Mouse (Mus musculus) liver, adult (tissue): ENCODE data around the gene Igsf9b.

Source experiments
- GATA4 ChIP-seq: IDR thresholded peaks from 2 replicates; pipeline ENCODE4 v1.6.1; 2014; ENCODE audit warnings: mild to moderate bottlenecking, low read length; ENCODE audit not compliant: insufficient replicate concordance

The Igsf9b gene

DNA sequence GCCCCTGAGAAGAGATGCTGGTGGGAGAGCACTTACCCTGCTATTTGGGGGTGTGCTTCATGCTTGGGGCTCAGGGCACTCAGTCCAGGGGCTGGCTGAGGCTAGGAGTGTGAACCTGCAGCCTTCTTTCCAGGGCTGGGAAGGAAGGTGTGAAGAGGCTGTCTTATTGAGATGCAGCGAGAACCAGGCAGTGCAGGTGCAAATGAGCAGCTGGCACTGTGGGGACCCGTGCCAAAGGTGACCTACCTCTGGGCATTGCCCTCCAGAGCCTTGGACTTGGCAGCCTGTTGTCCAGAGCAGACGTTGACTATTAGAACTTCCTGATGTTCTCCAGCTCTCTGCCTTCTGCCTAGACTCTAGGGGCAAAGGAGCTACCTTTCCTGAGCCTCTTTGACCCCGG lies 7.6 kb downstream of the Igsf9b start:
- TF ChIP-seq GATA4 = no peak

DNA sequence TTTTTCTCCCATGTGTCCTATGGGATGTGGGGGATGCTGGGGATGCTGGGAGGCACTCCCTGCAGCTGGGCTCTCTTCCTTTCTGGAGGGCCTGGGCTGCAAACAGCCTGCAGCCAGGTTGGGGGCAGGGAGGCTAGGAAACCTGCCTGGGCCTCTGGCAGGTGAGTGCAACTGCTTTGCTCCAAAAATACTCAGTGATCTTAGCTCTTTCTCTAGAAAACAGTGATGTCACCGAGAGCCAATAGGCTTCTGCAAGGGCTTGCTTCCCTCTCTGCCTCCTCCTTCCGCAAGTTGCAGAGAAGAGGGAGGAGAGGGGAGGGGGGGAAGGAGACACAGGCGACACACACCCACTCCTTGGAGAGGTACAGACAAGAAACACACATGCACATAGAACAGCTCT lies 8.3 kb downstream of the Igsf9b start:
- no peak for TF ChIP-seq GATA4

DNA sequence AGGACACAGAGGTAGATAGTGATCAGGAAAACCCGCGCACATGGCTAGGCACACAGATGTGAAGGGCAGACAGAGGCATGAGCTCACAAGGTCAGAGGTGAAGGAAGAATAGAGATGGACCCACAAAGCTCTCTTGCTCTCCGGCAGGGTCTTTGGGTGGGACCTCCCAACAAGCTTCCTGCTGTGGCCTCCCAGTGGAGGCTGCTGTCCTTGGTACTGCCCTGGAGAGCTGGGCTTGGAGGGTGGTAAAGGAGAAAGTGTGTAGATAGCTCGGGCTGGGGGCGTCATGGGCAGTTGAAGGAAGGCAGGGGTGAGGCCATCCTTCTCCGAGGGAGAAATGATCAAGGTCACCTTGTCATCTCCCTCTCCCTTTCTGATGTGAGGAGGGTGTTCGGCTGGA lies 9.0 kb downstream of the Igsf9b start:
- no peak for TF ChIP-seq GATA4

DNA sequence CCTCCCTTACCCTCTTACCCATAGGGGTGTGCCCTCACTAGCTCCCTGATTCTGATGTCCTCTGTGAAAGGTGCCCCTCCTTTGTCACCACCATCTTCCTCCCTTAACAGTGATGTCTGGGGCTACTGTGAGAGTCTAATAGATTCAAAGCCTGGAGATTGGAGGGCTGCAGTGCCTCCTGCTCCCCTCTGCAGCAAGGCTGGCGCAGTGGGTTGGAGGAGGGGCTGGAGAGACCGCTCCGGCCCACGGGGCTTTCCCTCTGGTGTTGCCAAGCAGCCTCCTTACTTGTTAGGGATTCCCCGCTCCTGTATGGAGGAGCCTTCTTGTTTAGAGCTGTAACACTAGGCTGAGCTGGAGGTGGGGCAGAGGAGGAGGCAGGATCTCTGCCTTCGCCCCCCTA lies 9.6 kb downstream of the Igsf9b start:
- TF ChIP-seq GATA4 = no peak

DNA sequence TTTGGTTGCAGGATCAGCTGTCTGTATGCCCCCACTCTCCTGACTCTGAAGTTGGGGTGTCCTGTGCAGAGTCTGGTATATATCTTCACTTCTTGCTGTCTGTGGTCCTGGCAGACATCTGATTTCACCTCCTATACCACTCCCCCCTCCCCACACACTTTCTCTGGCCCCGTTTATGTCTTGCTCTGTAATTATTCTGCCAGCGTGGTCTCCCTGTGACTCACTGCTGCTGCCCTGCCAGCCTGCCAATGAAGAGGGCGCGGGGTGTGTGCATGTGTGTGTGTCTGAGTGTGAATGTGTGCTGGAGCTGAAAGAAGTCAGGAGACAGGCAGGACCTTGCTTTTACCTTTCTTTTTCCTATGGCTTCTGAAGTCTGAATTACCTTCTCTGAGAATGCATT lies 11.0 kb downstream of the Igsf9b start:
- TF ChIP-seq GATA4 = no peak

DNA sequence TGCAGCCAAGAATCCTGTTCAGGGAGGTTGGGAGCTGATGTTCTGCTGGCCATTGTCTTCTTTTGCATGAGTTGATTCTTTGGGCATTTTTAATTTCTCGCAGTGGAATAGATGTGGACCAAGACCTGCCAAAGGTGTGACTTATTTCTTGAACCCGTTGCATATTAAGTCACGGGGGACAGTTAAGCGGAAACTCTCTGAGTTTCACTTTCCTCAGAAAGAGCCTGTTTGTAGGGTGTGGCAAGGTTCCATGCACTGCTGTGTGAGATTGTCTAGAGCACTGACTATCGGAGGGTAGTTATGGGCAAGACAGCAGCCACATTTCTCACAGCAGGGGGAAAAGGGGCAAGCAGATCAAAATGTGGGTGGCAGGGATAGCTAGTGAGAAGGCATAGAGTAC lies 14.4 kb downstream of the Igsf9b start:
- TF ChIP-seq GATA4 = no peak

DNA sequence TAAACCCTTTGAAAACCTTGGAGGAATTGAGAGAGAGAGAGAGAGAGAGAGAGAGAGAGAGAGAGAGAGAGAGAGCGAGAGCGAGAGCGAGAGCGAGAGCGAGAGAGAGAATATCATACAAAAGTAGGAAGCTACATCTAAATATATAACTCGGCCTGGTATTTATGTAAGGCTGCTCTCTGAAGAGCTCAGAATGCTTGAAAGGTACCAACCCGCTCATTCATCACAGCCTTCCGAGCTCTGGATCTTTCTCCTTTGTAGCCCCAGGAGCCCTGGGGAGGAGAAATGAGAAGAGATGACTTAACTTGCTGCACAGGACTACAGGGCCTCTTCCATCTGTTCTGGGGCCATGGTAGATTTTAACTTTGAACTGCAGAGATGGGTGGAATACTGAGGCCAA lies 22.3 kb downstream of the Igsf9b start:
- no peak for TF ChIP-seq GATA4

DNA sequence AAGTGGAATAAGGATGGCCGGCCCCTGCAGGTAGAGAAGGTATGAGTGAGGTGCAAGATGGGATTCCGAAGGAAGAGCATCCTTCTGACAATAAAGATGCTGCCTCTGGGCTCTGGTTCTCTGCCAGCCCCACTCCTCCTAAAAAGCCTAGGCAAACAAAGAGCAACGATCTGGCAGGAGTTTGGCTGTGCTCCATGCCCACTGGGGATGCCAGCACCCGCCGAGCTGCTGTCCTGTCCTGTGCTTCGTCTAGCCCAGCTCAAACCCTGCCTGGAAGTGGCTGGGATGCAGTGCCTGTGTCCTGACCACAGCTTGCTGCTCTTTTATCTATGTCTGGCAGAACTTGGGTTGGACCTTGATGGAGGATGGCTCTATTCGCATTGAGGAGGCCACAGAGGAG lies 23.3 kb downstream of the Igsf9b start:
- no peak for TF ChIP-seq GATA4

DNA sequence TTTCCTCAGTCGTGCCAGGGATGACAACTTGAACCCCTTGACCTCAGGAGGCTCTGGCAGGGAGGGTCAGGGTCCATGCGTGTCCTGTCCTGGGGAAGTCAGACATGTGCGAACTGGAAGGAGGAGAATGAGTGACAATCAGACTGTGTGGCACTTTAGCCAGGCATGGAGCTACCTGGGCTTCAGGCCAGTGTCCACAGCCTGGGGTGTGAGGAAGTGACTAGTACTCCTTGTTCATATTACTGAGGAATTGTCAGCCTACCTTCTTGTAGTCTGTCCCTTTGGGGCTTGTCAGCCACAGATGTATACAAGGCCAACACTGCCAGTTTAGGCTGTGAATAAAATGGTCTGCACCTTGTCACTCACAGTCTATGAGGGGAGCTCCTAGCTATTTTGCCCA lies 24.4 kb downstream of the Igsf9b start:
- TF ChIP-seq GATA4 = no peak

DNA sequence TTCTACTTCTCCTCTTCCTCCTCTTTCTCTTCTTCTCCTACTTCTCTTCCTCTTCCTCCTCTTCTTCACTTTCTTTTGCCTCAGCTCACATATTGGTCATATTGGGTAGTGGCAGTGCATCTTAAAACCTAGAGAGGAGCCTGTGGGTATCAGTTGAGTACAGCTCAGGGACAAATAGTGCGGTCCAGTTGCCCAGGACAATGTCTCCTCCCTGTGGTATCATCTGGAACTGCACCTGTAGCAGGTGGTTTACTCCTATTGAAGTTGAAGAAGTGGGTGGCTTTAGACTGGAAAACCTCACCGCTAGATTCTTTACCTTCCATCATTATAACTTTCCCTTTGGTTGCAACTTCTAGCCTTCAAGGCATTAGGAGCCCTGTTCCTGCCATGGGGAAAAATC lies 26.9 kb downstream of the Igsf9b start:
- TF ChIP-seq GATA4 = no peak

DNA sequence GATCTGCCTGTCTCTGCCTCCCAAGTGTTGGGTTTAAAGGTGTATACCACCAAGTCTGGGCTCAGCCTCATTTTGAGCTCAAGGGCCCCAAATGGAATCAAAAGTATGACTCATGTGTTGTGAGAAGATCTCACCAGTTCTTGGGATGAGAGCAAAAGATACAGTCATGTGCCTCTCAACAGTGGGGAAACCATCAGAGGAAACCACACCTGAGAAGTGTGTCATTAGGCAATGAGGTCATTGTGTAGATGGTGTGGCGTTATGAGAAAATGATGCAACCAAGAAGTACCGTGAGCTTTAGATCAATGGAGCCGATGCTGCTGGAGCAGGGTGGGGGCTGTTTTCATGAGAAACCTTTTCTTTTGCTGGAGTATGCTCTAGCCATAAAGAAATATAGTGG lies 28.6 kb downstream of the Igsf9b start:
- no peak for TF ChIP-seq GATA4

DNA sequence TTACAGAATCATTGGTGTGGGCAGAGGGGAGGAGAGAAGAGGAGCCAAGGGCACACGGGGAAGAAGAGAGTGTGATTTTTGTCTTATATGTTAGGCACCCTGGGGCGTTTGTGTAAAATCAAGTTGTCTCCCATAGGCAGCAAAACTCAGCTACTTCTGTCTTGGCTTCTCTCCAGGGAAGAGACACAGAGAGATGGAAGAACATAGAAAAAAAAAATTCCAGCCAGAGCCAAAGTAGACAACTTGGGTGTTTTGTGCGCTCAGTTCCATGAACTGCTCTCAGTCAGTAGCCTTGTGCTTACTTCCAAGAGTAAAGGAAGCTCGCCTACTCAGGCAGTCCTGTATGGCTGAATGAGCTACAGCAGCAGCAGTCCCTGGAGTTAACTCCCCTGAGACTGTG lies 31.4 kb downstream of the Igsf9b start:
- no peak for TF ChIP-seq GATA4

DNA sequence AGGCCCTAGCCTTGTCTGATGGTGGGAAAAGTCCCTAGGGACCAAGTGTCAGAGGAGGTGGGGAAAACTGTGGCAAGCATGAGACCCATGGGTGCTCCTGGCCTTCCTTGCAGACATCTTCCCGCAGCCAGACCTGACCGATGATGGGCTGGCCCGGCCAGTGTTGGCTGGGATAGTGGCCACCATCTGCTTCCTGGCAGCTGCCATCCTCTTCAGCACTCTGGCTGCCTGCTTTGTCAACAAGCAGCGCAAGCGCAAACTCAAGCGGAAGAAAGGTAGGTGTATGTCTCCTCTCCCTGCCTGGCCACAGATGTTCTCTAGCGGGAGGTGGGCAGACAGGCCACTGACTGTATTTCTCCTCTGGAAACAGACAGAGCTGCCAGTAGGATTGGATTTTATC lies 32.5 kb downstream of the Igsf9b start:
- no peak for TF ChIP-seq GATA4

DNA sequence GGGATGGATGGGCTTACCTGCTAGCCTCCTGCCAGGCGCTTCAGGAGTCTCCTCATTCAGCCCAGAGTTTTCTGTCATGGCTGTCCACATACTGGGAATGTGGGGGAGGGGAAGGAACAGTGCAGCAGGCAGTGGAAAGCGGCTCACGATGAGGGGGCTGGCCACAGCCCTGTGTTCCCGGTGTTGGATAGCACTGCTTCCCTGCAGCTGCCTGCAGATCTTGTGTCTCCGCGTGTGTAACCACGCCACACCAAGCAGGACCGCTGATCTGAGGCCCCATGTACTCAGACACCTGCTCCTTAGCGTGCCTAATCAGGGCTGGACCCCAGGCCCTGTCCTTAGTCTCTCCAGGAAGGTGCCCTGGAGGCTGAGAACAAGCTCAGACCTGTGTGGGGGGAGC lies 35.9 kb downstream of the Igsf9b start:
- TF ChIP-seq GATA4 = no peak

DNA sequence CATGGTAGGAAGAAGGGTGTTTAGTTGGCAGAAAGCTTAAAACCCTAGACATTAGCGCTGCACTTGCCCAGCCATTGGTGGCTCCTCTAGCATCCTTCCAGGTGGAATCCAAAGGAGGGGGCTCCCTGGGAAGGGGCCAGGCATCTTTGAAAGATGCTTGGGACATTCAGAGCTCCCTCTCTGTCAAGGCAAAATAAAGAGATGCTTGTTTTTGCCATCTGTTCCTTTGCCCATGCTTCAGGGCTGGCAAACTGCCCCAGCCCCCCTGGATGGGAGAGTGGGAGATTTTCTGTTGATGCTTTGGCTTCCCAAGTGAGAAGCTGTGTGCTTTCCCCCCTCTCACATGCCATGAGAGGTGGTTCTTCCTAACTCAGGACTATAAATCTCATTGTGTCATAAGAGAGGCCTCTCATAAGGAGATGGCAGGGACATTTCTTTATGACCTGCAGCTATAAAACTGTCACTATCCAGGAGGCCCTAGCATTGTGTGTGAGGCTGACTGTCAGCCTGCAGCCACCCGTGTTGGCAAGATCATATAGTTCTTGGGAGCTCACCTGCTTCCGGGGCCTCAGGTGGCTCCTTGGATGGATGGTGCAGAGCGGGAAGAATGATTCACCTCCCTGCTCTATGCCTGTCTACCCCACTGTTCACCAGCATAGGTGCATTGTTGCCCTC lies 38.1 kb downstream of the Igsf9b start:
- no peak for TF ChIP-seq GATA4

DNA sequence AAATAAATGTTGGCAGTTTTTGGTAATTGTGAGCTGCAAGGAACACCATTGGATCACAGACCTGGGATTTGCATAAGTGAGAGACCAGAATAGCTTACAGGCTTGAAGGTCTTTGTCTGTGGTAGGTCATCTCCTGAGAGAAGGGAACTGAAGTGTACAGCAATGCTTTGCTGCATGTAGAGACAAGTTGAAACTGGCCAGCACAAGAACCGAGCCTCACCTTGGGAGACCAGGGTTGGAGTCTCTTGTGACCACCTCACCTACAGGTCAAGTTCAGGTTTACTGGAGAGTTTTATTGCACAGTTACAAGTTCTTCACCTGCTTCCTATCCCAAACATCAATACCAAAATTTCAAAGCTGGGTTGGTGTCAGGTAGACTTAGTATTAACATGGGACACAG lies 40.2 kb downstream of the Igsf9b start:
- TF ChIP-seq GATA4 = no peak

DNA sequence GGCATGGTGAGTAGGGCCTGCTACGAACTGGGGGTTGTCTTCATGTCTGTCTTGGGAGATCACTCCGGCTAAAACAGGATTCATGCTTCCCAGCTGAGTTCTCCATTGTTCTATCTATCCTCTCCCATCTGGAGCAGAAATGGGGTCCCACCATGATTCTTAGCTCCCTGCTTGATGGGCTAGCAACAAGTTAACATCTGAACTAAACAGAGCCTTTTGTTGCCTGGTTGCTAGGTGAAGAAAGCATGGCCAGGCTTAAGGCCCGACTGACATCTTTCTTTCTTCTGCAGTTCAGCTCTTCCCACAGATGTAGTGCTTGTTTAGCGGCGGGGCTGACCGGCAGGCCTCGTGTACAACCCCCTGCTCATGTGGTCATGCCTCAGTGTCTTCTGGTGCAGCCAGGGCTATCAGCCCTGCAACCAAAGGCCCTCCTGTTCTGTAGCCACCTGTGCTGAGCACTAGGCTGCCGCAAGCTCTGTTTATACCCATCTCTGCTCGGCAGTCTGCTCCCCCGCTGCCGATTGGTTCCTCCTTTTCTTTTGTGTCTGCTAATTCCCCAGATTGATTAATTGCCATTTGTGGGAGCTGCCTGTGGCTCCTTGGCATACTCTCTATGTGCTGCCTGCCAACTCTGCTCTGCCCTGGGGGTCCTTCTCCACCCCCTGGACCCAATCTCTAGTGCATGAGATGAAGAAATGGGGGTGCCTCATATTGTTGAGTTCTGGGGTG lies 47.7 kb downstream of the Igsf9b start:
- no peak for TF ChIP-seq GATA4
